Mouse (Mus musculus): Measurements from ENCODE around the gene Prss16. TPM values are rescaled to one million over a fixed set of nuclear protein-coding genes. Genes with fewer than 3 reads are reported as not detected.

The Prss16 gene
- polyA plus RNA-seq, 1 experiment from 2014 or later: not detected

- peak; percentile 83 for ATAC-seq
- Histone ChIP-seq H3K4me1 (ENCODE audit: control insufficient read depth, insufficient read depth, low read depth, low read length) (no peaks in the 10 kb centered on the region), H3K4me3 (ENCODE audit: low read length) (peak overlapping the region; percentile 42), H3K9me3 (ENCODE audit: control insufficient read depth, low read length) (no peaks in the 10 kb centered on the region), H3K36me3 (ENCODE audit: control insufficient read depth, insufficient read depth, low read length) (no peaks in the 10 kb centered on the region), H3K4me2 (ENCODE audit: low read length) (peak overlapping the region; percentile 53), H3K27ac (ENCODE audit: low read depth, low read length) (no peak overlapping the region), H3K9ac (ENCODE audit: low read depth, low read length) (peak overlapping the region; percentile 47), H3K27me3 (replicated peaks; ENCODE audit: control insufficient read depth, insufficient read depth, low read length) (no peaks in the 10 kb centered on the region)
- under 1% methylated on average over 40 of the region's 40 CpGs for WGBS
Observed at GRCm38 (mm10) chr13:22028673-22029460, 19.3 kb upstream of the Prss16 start.

DNA sequence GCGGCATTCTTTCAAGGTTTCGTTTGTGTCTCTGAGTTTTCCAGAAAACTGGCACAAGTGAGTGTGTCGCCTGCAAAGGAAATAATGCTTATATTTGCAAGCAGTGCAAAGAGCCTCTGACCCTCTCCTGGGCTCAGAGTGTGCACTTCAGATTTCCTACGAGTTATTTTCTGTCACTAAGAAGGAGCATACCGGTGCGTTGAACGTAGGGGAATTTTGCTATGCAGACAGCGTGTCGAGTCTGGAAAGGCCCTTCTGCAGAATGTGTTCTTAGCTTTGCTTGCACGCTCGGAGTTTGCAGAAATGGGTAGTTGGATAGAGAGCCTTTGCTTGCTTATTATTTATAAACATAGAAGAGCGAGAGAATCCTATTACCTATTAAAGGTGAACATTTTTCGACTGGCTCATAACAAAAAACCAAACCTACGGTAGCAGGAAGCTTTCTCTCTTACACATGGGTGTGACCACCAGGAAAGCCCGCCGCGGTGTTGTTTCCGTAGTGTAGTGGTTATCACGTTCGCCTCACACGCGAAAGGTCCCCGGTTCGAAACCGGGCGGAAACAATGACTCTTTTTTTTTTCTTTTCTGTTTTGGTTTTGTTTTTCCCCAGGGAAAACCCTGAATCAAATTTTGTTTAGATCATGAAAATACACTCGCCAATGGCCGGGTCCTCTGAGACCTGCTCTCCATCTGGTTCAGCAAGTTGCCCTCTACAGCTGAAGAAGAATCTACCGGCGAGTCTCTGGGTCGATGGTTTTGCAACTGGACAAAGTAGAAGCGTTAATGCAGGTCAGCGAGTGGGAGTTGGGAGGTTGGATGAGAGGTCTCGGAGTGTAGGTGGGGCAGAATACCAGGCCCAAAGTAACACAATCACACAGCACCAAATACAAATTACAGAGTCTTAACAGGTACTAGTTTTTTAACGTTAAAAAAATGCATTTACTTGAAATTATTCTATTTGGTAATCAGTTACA is 16.8 kb upstream of the Prss16 start:
- H3K9me3 ChIP-seq (ENCODE audit: control insufficient read depth, low read length): no peaks in the 10 kb centered on the region
- 1% methylated on average over 35 of the region's 35 CpGs for WGBS
- ATAC-seq: peak; percentile 67
- H3K4me2 ChIP-seq (ENCODE audit: low read length): peak overlapping the region; percentile 69
- H3K27me3 ChIP-seq (replicated peaks; ENCODE audit: control insufficient read depth, insufficient read depth, low read length): no peaks in the 10 kb centered on the region
- peak overlapping the region; percentile 62; the same call in 1 of the 2 replicates for H3K27ac ChIP-seq (ENCODE audit: low read depth, low read length)
- no peaks in the 10 kb centered on the region for H3K36me3 ChIP-seq (ENCODE audit: control insufficient read depth, insufficient read depth, low read length)
- no peaks in the 10 kb centered on the region; the same call in 1 of the 2 replicates for H3K4me1 ChIP-seq (ENCODE audit: control insufficient read depth, insufficient read depth, low read depth, low read length)
- peak overlapping the region; percentile 44 for H3K4me3 ChIP-seq (ENCODE audit: low read length)
- peak overlapping the region; percentile 47; the same call in 1 of the 2 replicates for H3K9ac ChIP-seq (ENCODE audit: low read depth, low read length)

DNA sequence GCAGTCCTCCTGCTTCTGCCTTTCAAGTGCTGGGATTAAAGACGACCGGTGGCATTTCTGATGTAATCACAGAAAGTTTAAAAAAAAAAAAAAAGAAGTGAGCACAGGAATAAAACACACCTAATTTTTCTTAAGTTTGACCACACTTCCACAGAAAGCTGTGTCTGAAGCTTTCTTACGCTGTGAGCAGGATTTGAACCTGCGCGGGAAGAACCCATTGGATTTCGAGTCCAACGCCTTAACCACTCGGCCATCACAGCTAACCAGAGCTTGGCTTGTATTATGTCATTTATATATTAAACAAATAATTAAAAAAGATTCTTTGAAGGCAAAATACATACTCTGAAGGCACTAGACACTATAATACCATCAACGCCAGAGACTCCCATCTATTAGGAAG is 12.7 kb upstream of the Prss16 start:
- ATAC-seq: peak; percentile 64; the same call in 1 of the 2 replicates
- no peaks in the 10 kb centered on the region for H3K9me3 ChIP-seq (ENCODE audit: control insufficient read depth, low read length)
- under 1% methylated on average over 9 of the region's 9 CpGs for WGBS
- H3K27me3 ChIP-seq (replicated peaks; ENCODE audit: control insufficient read depth, insufficient read depth, low read length): peaks cover 20% of the 10 kb centered on the region
- H3K4me3 ChIP-seq (ENCODE audit: low read length): peak overlapping the region; percentile 36
- H3K4me1 ChIP-seq (ENCODE audit: control insufficient read depth, insufficient read depth, low read depth, low read length): peaks cover 3% of the 10 kb centered on the region
- H3K36me3 ChIP-seq (ENCODE audit: control insufficient read depth, insufficient read depth, low read length): no peaks in the 10 kb centered on the region
- H3K9ac ChIP-seq (ENCODE audit: low read depth, low read length): no peak overlapping the region
- no peak overlapping the region for H3K27ac ChIP-seq (ENCODE audit: low read depth, low read length)
- H3K4me2 ChIP-seq (ENCODE audit: low read length): peak overlapping the region; percentile 61

- H3K36me3 ChIP-seq (ENCODE audit: control insufficient read depth, insufficient read depth, low read length): no peaks in the 10 kb centered on the region
- ATAC-seq: no peak
- peak overlapping the region; percentile 36 for H3K4me3 ChIP-seq (ENCODE audit: low read length)
- H3K27me3 ChIP-seq (replicated peaks; ENCODE audit: control insufficient read depth, insufficient read depth, low read length): peaks cover 23% of the 10 kb centered on the region
- H3K9me3 ChIP-seq (ENCODE audit: control insufficient read depth, low read length): no peaks in the 10 kb centered on the region
- no peak overlapping the region for H3K27ac ChIP-seq (ENCODE audit: low read depth, low read length)
- H3K4me2 ChIP-seq (ENCODE audit: low read length): peak overlapping the region; percentile 61
- H3K9ac ChIP-seq (ENCODE audit: low read depth, low read length): no peak overlapping the region
- peaks cover 3% of the 10 kb centered on the region for H3K4me1 ChIP-seq (ENCODE audit: control insufficient read depth, insufficient read depth, low read depth, low read length)
- WGBS: under 1% methylated on average over 11 of the region's 11 CpGs
Observed at GRCm38 (mm10) chr13:22021581-22021980, 12.0 kb upstream of the Prss16 start.

DNA sequence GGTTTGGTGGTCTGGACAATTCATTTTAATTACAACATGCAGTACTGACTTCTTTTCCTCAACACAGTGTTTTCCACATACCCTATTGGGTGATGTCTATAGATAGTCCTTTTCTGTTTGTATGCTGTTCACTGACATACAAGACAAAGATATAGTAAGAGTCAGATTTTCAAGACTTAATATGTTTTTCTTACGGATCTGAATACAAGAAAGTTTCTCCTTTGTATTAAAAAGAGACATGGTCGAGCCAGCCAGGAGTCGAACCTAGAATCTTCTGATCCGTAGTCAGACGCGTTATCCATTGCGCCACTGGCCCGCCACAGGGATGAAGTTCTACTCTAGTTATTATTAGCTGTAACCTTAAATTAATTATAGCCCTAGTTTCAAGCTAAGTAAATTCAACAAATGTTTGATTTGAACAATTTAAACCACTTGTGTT is 11.4 kb upstream of the Prss16 start:
- Histone ChIP-seq H3K9ac (ENCODE audit: low read depth, low read length) (no peak overlapping the region), H3K9me3 (ENCODE audit: control insufficient read depth, low read length) (no peaks in the 10 kb centered on the region), H3K36me3 (ENCODE audit: control insufficient read depth, insufficient read depth, low read length) (no peaks in the 10 kb centered on the region), H3K27ac (ENCODE audit: low read depth, low read length) (no peak overlapping the region), H3K4me3 (ENCODE audit: low read length) (peak overlapping the region; percentile 36), H3K4me1 (ENCODE audit: control insufficient read depth, insufficient read depth, low read depth, low read length) (peaks cover 3% of the 10 kb centered on the region), H3K27me3 (replicated peaks; ENCODE audit: control insufficient read depth, insufficient read depth, low read length) (peaks cover 30% of the 10 kb centered on the region), H3K4me2 (ENCODE audit: low read length) (peak overlapping the region; percentile 61)
- 0% methylated on average over 8 of the region's 8 CpGs for WGBS
- ATAC-seq: no peak; the same call in 1 of the 2 replicates

DNA sequence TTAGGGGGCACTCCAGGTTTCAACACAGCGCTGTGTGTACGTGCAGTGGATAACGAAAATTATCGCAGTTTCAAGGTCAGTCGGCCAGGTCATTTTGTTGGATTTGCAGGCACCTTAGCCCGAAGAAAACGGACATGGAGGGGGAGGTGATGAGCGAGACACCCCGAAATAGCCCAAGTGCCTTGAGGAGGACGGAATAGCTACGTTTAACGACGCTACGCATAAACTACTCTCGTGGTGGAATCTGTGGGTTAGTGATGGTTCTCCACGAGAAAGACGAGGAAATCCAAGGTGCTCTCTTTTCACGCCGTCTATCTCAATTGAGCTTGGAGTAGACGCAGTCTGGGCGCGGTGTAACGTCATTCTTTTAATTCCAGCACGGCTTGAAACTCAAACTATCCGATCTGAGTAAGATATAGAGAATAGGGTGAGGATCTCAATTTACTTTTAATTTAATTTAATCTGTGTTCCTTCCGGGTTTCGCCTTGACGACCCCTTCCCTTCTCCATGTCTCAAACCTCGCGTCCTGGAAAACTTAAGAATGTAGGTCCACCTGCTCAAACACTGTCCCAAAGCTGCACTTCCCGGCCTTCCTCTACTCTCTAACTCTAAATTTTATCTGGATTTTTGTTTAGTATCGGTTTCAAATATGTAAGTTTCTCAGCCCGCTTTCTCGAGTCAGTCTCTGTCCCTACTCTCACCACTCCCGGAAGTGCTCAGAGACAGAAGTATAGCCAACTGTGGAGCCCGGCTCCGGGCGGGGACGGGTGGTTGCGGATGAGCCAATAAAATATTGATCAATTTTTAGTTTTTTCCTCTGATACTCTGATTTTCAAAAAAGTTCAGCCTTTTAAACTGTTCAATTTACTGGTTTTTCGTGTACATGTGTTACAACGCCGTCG is 10.6 kb upstream of the Prss16 start:
- peak overlapping the region; percentile 61 for H3K4me2 ChIP-seq (ENCODE audit: low read length)
- H3K27me3 ChIP-seq (replicated peaks; ENCODE audit: control insufficient read depth, insufficient read depth, low read length): peaks cover 34% of the 10 kb centered on the region
- 1% methylated on average over 44 of the region's 44 CpGs for WGBS
- peak overlapping the region; percentile 36 for H3K4me3 ChIP-seq (ENCODE audit: low read length)
- no peak overlapping the region for H3K9ac ChIP-seq (ENCODE audit: low read depth, low read length)
- H3K36me3 ChIP-seq (ENCODE audit: control insufficient read depth, insufficient read depth, low read length): no peaks in the 10 kb centered on the region
- no peak overlapping the region for H3K27ac ChIP-seq (ENCODE audit: low read depth, low read length)
- no peak for ATAC-seq
- H3K4me1 ChIP-seq (ENCODE audit: control insufficient read depth, insufficient read depth, low read depth, low read length): peaks cover 3% of the 10 kb centered on the region
- peaks cover under 1% of the 10 kb centered on the region for H3K9me3 ChIP-seq (ENCODE audit: control insufficient read depth, low read length)

- WGBS: 16% methylated on average over 27 of the region's 27 CpGs
- Histone ChIP-seq H3K4me3 (ENCODE audit: low read length) (no peak overlapping the region), H3K4me1 (ENCODE audit: control insufficient read depth, insufficient read depth, low read depth, low read length) (peaks cover 3% of the 10 kb centered on the region; the same call in 1 of the 2 replicates), H3K27ac (ENCODE audit: low read depth, low read length) (no peak overlapping the region), H3K9ac (ENCODE audit: low read depth, low read length) (no peak overlapping the region), H3K9me3 (ENCODE audit: control insufficient read depth, low read length) (peaks cover 2% of the 10 kb centered on the region), H3K36me3 (ENCODE audit: control insufficient read depth, insufficient read depth, low read length) (no peaks in the 10 kb centered on the region), H3K4me2 (ENCODE audit: low read length) (no peak overlapping the region), H3K27me3 (replicated peaks; ENCODE audit: control insufficient read depth, insufficient read depth, low read length) (peaks cover 62% of the 10 kb centered on the region)
- peak; percentile 82 for ATAC-seq
Observed at GRCm38 (mm10) chr13:22015479-22016450, 6.2 kb upstream of the Prss16 start.
